Mouse (Mus musculus) lung, postnatal 0 days (tissue): ENCODE data around the gene Get4.

ENCODE experiments used
- CTCF ChIP-seq: IDR thresholded peaks from 2 replicates; pipeline ENCODE4 v1.5.1; 2016; ENCODE audit warnings: antibody characterized with exemption, mild to moderate bottlenecking
- EP300 ChIP-seq: IDR thresholded peaks from 2 replicates; pipeline ENCODE4 v1.6.1; 2016; ENCODE audit warnings: antibody characterized with exemption, mild to moderate bottlenecking, control low read depth

DNA sequence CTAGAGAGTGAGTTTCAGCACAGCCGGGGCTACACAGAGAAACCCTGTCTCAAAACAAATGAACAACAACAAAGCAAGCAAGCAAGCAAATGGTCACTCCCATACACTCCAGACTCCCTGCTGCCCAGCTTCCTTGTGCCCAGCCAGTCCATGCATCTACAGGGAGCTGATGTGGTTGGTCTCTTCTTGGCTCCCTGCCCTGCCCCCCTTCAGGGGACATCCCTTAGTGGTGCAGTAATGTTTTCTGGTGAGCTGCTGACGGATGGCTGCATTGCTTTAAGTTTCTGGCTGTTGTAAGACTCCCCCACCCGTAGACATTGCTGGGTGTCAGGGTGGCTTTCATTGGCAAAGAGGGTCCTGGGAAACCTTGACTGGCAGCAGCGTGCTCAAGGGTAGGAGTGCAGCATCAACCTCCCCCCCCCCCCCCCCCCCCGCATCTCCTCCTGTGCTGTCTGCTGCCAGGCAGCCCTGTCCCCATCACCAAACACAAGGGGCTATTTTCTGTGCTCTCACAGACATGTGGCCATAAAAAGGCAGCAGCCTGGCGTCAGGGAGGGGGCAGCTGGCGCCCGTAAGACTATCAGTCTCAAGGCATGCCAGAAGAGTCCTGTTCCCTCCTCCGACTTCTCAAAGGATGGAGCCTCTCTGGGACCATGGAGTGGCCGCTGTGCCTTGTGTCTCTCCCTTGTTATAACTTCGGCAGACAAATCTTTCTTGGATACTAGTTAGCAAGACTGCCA lies 29.4 kb downstream of the Get4 start:
- no peak for TF ChIP-seq EP300
- TF ChIP-seq CTCF = no peak
